Mouse (Mus musculus): ENCODE measurements around the gene Pcdh11x. TPM values are rescaled to one million over a fixed set of nuclear protein-coding genes. Genes with fewer than 3 reads are reported as not detected.
"Not testable (repeated sequence)": the region's sequence is repeated elsewhere in the genome, so short reads cannot be mapped to it uniquely, and the experiment has no call there.

The Pcdh11x gene
- polyA plus RNA-seq, 1 experiment from 2014 or later = 3.5 TPM

GRCm38 (mm10) chrX:120599309-120599708 lies 309.2 kb downstream of the Pcdh11x start:
- no peak for DNase-seq (ENCODE audit: low spot score)
- WGBS = 82% methylated on average over 1 of the region's 1 CpGs
- no peaks in the 10 kb centered on the region for H3K36me3 ChIP-seq

GRCm38 (mm10) chrX:120618460-120618859 lies 328.4 kb downstream of the Pcdh11x start:
- H3K36me3 ChIP-seq = no peaks in the 10 kb centered on the region
- no peaks in the 10 kb centered on the region for H3K27me3 ChIP-seq (ENCODE audit: low read depth, poor library complexity, severe bottlenecking)
- no peaks in the 10 kb centered on the region for H3K9me3 ChIP-seq (replicated peaks)
- no peak overlapping the region for H3K27ac ChIP-seq
- H3K4me3 ChIP-seq = no peak overlapping the region
- DNase-seq (ENCODE audit: low spot score) = no peak
- H3K4me1 ChIP-seq = no peaks in the 10 kb centered on the region
- WGBS = 68% methylated on average over 4 of the region's 4 CpGs

More at GRCm38 (mm10) chrX:120599309-120599708, 309.2 kb downstream of the Pcdh11x start:
- Histone ChIP-seq H3K27ac (no peak overlapping the region), H3K27me3 (ENCODE audit: low read depth, poor library complexity, severe bottlenecking) (no peaks in the 10 kb centered on the region), H3K4me3 (no peak overlapping the region), H3K4me1 (no peaks in the 10 kb centered on the region), H3K9me3 (replicated peaks) (no peaks in the 10 kb centered on the region)

GRCm38 (mm10) chrX:120670236-120670635 lies 380.2 kb downstream of the Pcdh11x start:
- not testable (repeated sequence) for H3K36me3 ChIP-seq; DNase-seq (ENCODE audit: low spot score); H3K4me3 ChIP-seq; H3K27ac ChIP-seq; H3K27me3 ChIP-seq (ENCODE audit: low read depth, poor library complexity, severe bottlenecking); H3K9me3 ChIP-seq (replicated peaks); H3K4me1 ChIP-seq
- WGBS = 89% methylated on average over 1 of the region's 1 CpGs

GRCm38 (mm10) chrX:120734144-120734543 lies 444.1 kb downstream of the Pcdh11x start:
- no peak overlapping the region for H3K4me3 ChIP-seq
- no peaks in the 10 kb centered on the region for H3K36me3 ChIP-seq
- H3K4me1 ChIP-seq = no peaks in the 10 kb centered on the region
- H3K9me3 ChIP-seq (replicated peaks) = no peaks in the 10 kb centered on the region
- DNase-seq (ENCODE audit: low spot score) = no peak
- no peaks in the 10 kb centered on the region for H3K27me3 ChIP-seq (ENCODE audit: low read depth, poor library complexity, severe bottlenecking)
- no peak overlapping the region for H3K27ac ChIP-seq

GRCm38 (mm10) chrX:120735792-120736191 lies 445.7 kb downstream of the Pcdh11x start:
- 58% methylated on average over 1 of the region's 1 CpGs for WGBS
- no peaks in the 10 kb centered on the region for H3K36me3 ChIP-seq

GRCm38 (mm10) chrX:120944556-120944955 lies 654.5 kb downstream of the Pcdh11x start:
- no peak overlapping the region for H3K4me3 ChIP-seq
- no peaks in the 10 kb centered on the region for H3K36me3 ChIP-seq
- no peak for DNase-seq (ENCODE audit: low spot score)
- no peaks in the 10 kb centered on the region for H3K4me1 ChIP-seq
- WGBS = 85% methylated on average over 3 of the region's 3 CpGs
- no peaks in the 10 kb centered on the region for H3K9me3 ChIP-seq (replicated peaks)
- no peak overlapping the region for H3K27ac ChIP-seq
- no peaks in the 10 kb centered on the region for H3K27me3 ChIP-seq (ENCODE audit: low read depth, poor library complexity, severe bottlenecking)

More at GRCm38 (mm10) chrX:120735792-120736191, 445.7 kb downstream of the Pcdh11x start:
- Histone ChIP-seq H3K27me3 (ENCODE audit: low read depth, poor library complexity, severe bottlenecking) (no peaks in the 10 kb centered on the region), H3K4me1 (no peaks in the 10 kb centered on the region), H3K9me3 (replicated peaks) (no peaks in the 10 kb centered on the region), H3K27ac (no peak overlapping the region), H3K4me3 (no peak overlapping the region)
- DNase-seq (ENCODE audit: low spot score) = no peak

Other genes starting within 250 kb of the Pcdh11x start
- not detected in 2 replicates for gene H2afb3, start 22.8 kb downstream of the Pcdh11x start, polyA plus RNA-seq (2016; fragmentation: Nextera tagmentation; extraction: Ambion mirVana)